Mouse (Mus musculus) brain, adult 2 months (tissue): Measurements from ENCODE around the gene Tbc1d30.
"Not testable (repeated sequence)": the region's sequence is repeated elsewhere in the genome, so short reads cannot be mapped to it uniquely, and the experiment has no call there.

Source experiments
- DNase-seq: peaks from one replicate; pipeline ENCODE4 v3.0.0; 2011; ENCODE audit warnings: low read depth, low spot score

Tbc1d30 gene

GRCm38 (mm10) chr10:121365781-121366272 lies 14.7 kb upstream of the Tbc1d30 start:
- DNase-seq = peak; percentile 48

GRCm38 (mm10) chr10:121364801-121365564 lies 13.9 kb upstream of the Tbc1d30 start, which contains the start of gene Gns:
Gene Gns, plus strand, starts transcription at chr10:121365090.
- peak; percentile 94 for DNase-seq

GRCm38 (mm10) chr10:121364306-121364705 lies 13.2 kb upstream of the Tbc1d30 start:
- no peak for DNase-seq

GRCm38 (mm10) chr10:121363201-121363600 lies 12.1 kb upstream of the Tbc1d30 start:
- no peak for DNase-seq

GRCm38 (mm10) chr10:121360358-121360757 lies 9.3 kb upstream of the Tbc1d30 start:
- DNase-seq = no peak

- no peak for DNase-seq
Observed at GRCm38 (mm10) chr10:121351692-121352290, 713 bp upstream of the Tbc1d30 start.

- DNase-seq = no peak
Observed at GRCm38 (mm10) chr10:121350357-121351065, 567 bp downstream of the Tbc1d30 start.

- DNase-seq = no peak
Observed at GRCm38 (mm10) chr10:121349244-121349643, 1.8 kb downstream of the Tbc1d30 start.

GRCm38 (mm10) chr10:121343867-121344266 lies 7.2 kb downstream of the Tbc1d30 start:
- no peak for DNase-seq

GRCm38 (mm10) chr10:121342260-121342659 lies 8.8 kb downstream of the Tbc1d30 start:
- DNase-seq = no peak

- DNase-seq = peak; percentile 20
Observed at GRCm38 (mm10) chr10:121340754-121341593, 10.1 kb downstream of the Tbc1d30 start.

GRCm38 (mm10) chr10:121336536-121336935 lies 14.5 kb downstream of the Tbc1d30 start:
- not testable (repeated sequence) for DNase-seq

- peak; percentile 83 for DNase-seq
Observed at GRCm38 (mm10) chr10:121334576-121334975, 16.5 kb downstream of the Tbc1d30 start.

GRCm38 (mm10) chr10:121330940-121331339 lies 20.1 kb downstream of the Tbc1d30 start:
- DNase-seq = peak; percentile 71

GRCm38 (mm10) chr10:121329586-121329985 lies 21.5 kb downstream of the Tbc1d30 start:
- DNase-seq = no peak

- no peak for DNase-seq
Observed at GRCm38 (mm10) chr10:121326167-121326566, 24.9 kb downstream of the Tbc1d30 start.

GRCm38 (mm10) chr10:121323493-121323892 lies 27.6 kb downstream of the Tbc1d30 start:
- DNase-seq = peak; percentile 73

GRCm38 (mm10) chr10:121318397-121318950 lies 32.6 kb downstream of the Tbc1d30 start:
- DNase-seq = no peak

- no peak for DNase-seq
Observed at GRCm38 (mm10) chr10:121316361-121316760, 34.7 kb downstream of the Tbc1d30 start.

GRCm38 (mm10) chr10:121315321-121316283 lies 35.5 kb downstream of the Tbc1d30 start:
- DNase-seq = no peak
